Mouse (Mus musculus): ENCODE measurements around the gene Gm37240. TPM values are rescaled to one million over a fixed set of nuclear protein-coding genes. Genes with fewer than 3 reads are reported as not detected.

The Gm37240 gene
- polyA plus RNA-seq, 1 experiment from 2014 or later, result 1.1 TPM

GRCm38 (mm10) chr3:85661926-85662813 is 225.1 kb downstream of the Gm37240 start:
- no peaks in the 10 kb centered on the region for H3K27me3 ChIP-seq (replicated peaks)
- H3K4me1 ChIP-seq, result no peaks in the 10 kb centered on the region
- ATAC-seq (ENCODE audit: low FRiP score, low read depth), result no peak
- H3K9ac ChIP-seq, result no peak overlapping the region
- H3K27ac ChIP-seq, result no peak overlapping the region
- 61% methylated on average over 10 of the region's 10 CpGs for WGBS
- no peaks in the 10 kb centered on the region for H3K9me3 ChIP-seq
- no peak overlapping the region for H3K4me2 ChIP-seq (replicated peaks)
- no peak overlapping the region for H3K4me3 ChIP-seq
- no peaks in the 10 kb centered on the region for H3K36me3 ChIP-seq

- Histone ChIP-seq H3K9ac (no peak overlapping the region), H3K27me3 (replicated peaks) (no peaks in the 10 kb centered on the region), H3K4me2 (replicated peaks) (no peak overlapping the region), H3K4me1 (no peaks in the 10 kb centered on the region), H3K9me3 (no peaks in the 10 kb centered on the region), H3K4me3 (no peak overlapping the region), H3K36me3 (no peaks in the 10 kb centered on the region), H3K27ac (no peak overlapping the region)
- 91% methylated on average over 7 of the region's 7 CpGs for WGBS
- no peak for ATAC-seq (ENCODE audit: low FRiP score, low read depth)
Measured at GRCm38 (mm10) chr3:85659681-85660080, 227.6 kb downstream of the Gm37240 start.

- H3K36me3 ChIP-seq, result 0 out of 2 replicates have a peak, but pooled peaks cover 6% of the 10 kb centered on the region
- no peak overlapping the region for H3K4me2 ChIP-seq (replicated peaks)
- WGBS, result 94% methylated on average over 3 of the region's 3 CpGs
- no peaks in the 10 kb centered on the region for H3K27me3 ChIP-seq (replicated peaks)
- H3K4me3 ChIP-seq, result no peak overlapping the region
- no peaks in the 10 kb centered on the region for H3K9me3 ChIP-seq
- H3K9ac ChIP-seq, result no peak overlapping the region
- H3K4me1 ChIP-seq, result no peaks in the 10 kb centered on the region
- no peak for ATAC-seq (ENCODE audit: low FRiP score, low read depth)
- no peak overlapping the region for H3K27ac ChIP-seq
Measured at GRCm38 (mm10) chr3:85655538-85655937, 231.8 kb downstream of the Gm37240 start.

- no peak overlapping the region for H3K27ac ChIP-seq
- WGBS, result 83% methylated on average over 4 of the region's 4 CpGs
- H3K9ac ChIP-seq, result no peak overlapping the region
- H3K4me3 ChIP-seq, result no peak overlapping the region
- no peak for ATAC-seq (ENCODE audit: low FRiP score, low read depth)
- H3K9me3 ChIP-seq, result no peaks in the 10 kb centered on the region
- no peaks in the 10 kb centered on the region for H3K27me3 ChIP-seq (replicated peaks)
- no peaks in the 10 kb centered on the region for H3K4me1 ChIP-seq
- H3K4me2 ChIP-seq (replicated peaks), result no peak overlapping the region
- 0 out of 2 replicates have a peak, but pooled peaks cover 6% of the 10 kb centered on the region for H3K36me3 ChIP-seq
Measured at GRCm38 (mm10) chr3:85652727-85653665, 234.3 kb downstream of the Gm37240 start.

- Histone ChIP-seq H3K9ac (no peak overlapping the region), H3K9me3 (no peaks in the 10 kb centered on the region), H3K36me3 (0 out of 2 replicates have a peak, but pooled peaks cover 6% of the 10 kb centered on the region), H3K4me1 (no peaks in the 10 kb centered on the region), H3K4me3 (no peak overlapping the region), H3K27me3 (replicated peaks) (no peaks in the 10 kb centered on the region), H3K27ac (no peak overlapping the region), H3K4me2 (replicated peaks) (no peak overlapping the region)
- ATAC-seq (ENCODE audit: low FRiP score, low read depth), result no peak
- WGBS, result 93% methylated on average over 4 of the region's 4 CpGs
Measured at GRCm38 (mm10) chr3:85649176-85649575, 238.1 kb downstream of the Gm37240 start.

GRCm38 (mm10) chr3:85645517-85646004 is 241.8 kb downstream of the Gm37240 start:
- Histone ChIP-seq H3K27me3 (replicated peaks) (no peaks in the 10 kb centered on the region), H3K9me3 (no peaks in the 10 kb centered on the region), H3K4me2 (replicated peaks) (no peak overlapping the region), H3K4me3 (no peak overlapping the region), H3K27ac (no peak overlapping the region), H3K36me3 (no peaks in the 10 kb centered on the region), H3K9ac (no peak overlapping the region), H3K4me1 (no peaks in the 10 kb centered on the region)
- ATAC-seq (ENCODE audit: low FRiP score, low read depth), result no peak
- WGBS, result 81% methylated on average over 7 of the region's 7 CpGs

GRCm38 (mm10) chr3:85644814-85645213 is 242.5 kb downstream of the Gm37240 start:
- H3K9ac ChIP-seq, result no peak overlapping the region
- no peak overlapping the region for H3K4me2 ChIP-seq (replicated peaks)
- 96% methylated on average over 3 of the region's 3 CpGs for WGBS
- no peaks in the 10 kb centered on the region for H3K27me3 ChIP-seq (replicated peaks)
- H3K4me3 ChIP-seq, result no peak overlapping the region
- H3K36me3 ChIP-seq, result no peaks in the 10 kb centered on the region
- H3K4me1 ChIP-seq, result no peaks in the 10 kb centered on the region
- no peak overlapping the region for H3K27ac ChIP-seq
- ATAC-seq (ENCODE audit: low FRiP score, low read depth), result no peak
- H3K9me3 ChIP-seq, result no peaks in the 10 kb centered on the region

- no peak for ATAC-seq (ENCODE audit: low FRiP score, low read depth)
- no peaks in the 10 kb centered on the region for H3K27me3 ChIP-seq (replicated peaks)
- 84% methylated on average over 3 of the region's 3 CpGs for WGBS
- H3K4me1 ChIP-seq, result no peaks in the 10 kb centered on the region
- H3K4me3 ChIP-seq, result no peak overlapping the region
- H3K27ac ChIP-seq, result no peak overlapping the region
- H3K9me3 ChIP-seq, result no peaks in the 10 kb centered on the region
- H3K9ac ChIP-seq, result no peak overlapping the region
- no peaks in the 10 kb centered on the region for H3K36me3 ChIP-seq
- H3K4me2 ChIP-seq (replicated peaks), result no peak overlapping the region
Measured at GRCm38 (mm10) chr3:85641751-85642150, 245.6 kb downstream of the Gm37240 start.

- Histone ChIP-seq H3K4me3 (no peak overlapping the region), H3K27ac (no peak overlapping the region), H3K4me2 (replicated peaks) (no peak overlapping the region), H3K36me3 (no peaks in the 10 kb centered on the region), H3K27me3 (replicated peaks) (no peaks in the 10 kb centered on the region), H3K9me3 (no peaks in the 10 kb centered on the region), H3K4me1 (0 out of 2 replicates have a peak, but pooled peaks cover 7% of the 10 kb centered on the region), H3K9ac (no peak overlapping the region)
- no peak for ATAC-seq (ENCODE audit: low FRiP score, low read depth)
- 89% methylated on average over 5 of the region's 5 CpGs for WGBS
Measured at GRCm38 (mm10) chr3:85636716-85637447, 250.4 kb downstream of the Gm37240 start.

GRCm38 (mm10) chr3:85635591-85635990 is 251.7 kb downstream of the Gm37240 start:
- Histone ChIP-seq H3K27me3 (replicated peaks) (no peaks in the 10 kb centered on the region), H3K9me3 (no peaks in the 10 kb centered on the region), H3K36me3 (no peaks in the 10 kb centered on the region), H3K9ac (no peak overlapping the region), H3K4me3 (no peak overlapping the region), H3K4me1 (0 out of 2 replicates have a peak, but pooled peaks cover 7% of the 10 kb centered on the region), H3K27ac (no peak overlapping the region), H3K4me2 (replicated peaks) (no peak overlapping the region)
- no peak for ATAC-seq (ENCODE audit: low FRiP score, low read depth)
- WGBS, result 94% methylated on average over 2 of the region's 2 CpGs

- no peak overlapping the region for H3K9ac ChIP-seq
- no peaks in the 10 kb centered on the region for H3K9me3 ChIP-seq
- no peak for ATAC-seq (ENCODE audit: low FRiP score, low read depth)
- H3K4me2 ChIP-seq (replicated peaks), result no peak overlapping the region
- H3K36me3 ChIP-seq, result no peaks in the 10 kb centered on the region
- 0 out of 2 replicates have a peak, but pooled peaks cover 7% of the 10 kb centered on the region for H3K4me1 ChIP-seq
- no peak overlapping the region for H3K4me3 ChIP-seq
- H3K27ac ChIP-seq, result no peak overlapping the region
- 78% methylated on average over 2 of the region's 2 CpGs for WGBS
- H3K27me3 ChIP-seq (replicated peaks), result no peaks in the 10 kb centered on the region
Measured at GRCm38 (mm10) chr3:85635126-85635419, 252.2 kb downstream of the Gm37240 start.

Data from neural tube, embryonic 12.5 days (tissue).